Mouse (Mus musculus) spleen, postnatal 10 days (tissue): ENCODE measurements around the gene Zfp493.
A peak's percentile ranks its signal among the peaks of the same experiment; 100 is the strongest.
"Not testable (repeated sequence)": the region's sequence is repeated elsewhere in the genome, so short reads cannot be mapped to it uniquely, and the experiment has no call there.

ENCODE experiments used
- DNase-seq, 2 experiments: peaks; one replicate each; pipeline ENCODE4 v3.0.0; 2021 to 2022; ENCODE audit warnings: low spot score in 2 of 2

The Zfp493 gene

GRCm38 (mm10) chr13:67779265-67780221 is at the start of gene Zfp493:
Gene Zfp493 (plus strand): TSS chr13:67779693.
- DNase-seq = peak; percentile 31 to 54

- not testable (repeated sequence) for DNase-seq
Observed at GRCm38 (mm10) chr13:67734391-67734790, 45.1 kb upstream of the Zfp493 start.

- DNase-seq = no peak
Observed at GRCm38 (mm10) chr13:67742941-67743340, 36.6 kb upstream of the Zfp493 start.

- no peak for DNase-seq
Observed at GRCm38 (mm10) chr13:67743896-67744295, 35.6 kb upstream of the Zfp493 start.

- DNase-seq = peak; percentile 41 to 57
Observed at GRCm38 (mm10) chr13:67754333-67755306, 24.9 kb upstream of the Zfp493 start, which contains the start of gene Zfp85. Gene Zfp85 (minus strand): TSS chr13:67755228.

GRCm38 (mm10) chr13:67755761-67756160 is 23.7 kb upstream of the Zfp493 start:
- DNase-seq = no peak

- DNase-seq = no peak
Observed at GRCm38 (mm10) chr13:67759966-67760365, 19.5 kb upstream of the Zfp493 start.

- no peak for DNase-seq
Observed at GRCm38 (mm10) chr13:67763031-67763768, 16.3 kb upstream of the Zfp493 start.

GRCm38 (mm10) chr13:67791921-67792455 is 12.5 kb downstream of the Zfp493 start:
- DNase-seq = no peak

- no peak for DNase-seq
Observed at GRCm38 (mm10) chr13:67798618-67799017, 19.1 kb downstream of the Zfp493 start.

GRCm38 (mm10) chr13:67799151-67799550 is 19.7 kb downstream of the Zfp493 start:
- not testable (repeated sequence) for DNase-seq

GRCm38 (mm10) chr13:67811651-67812210 is 32.2 kb downstream of the Zfp493 start:
- DNase-seq = no peak

- no peak for DNase-seq
Observed at GRCm38 (mm10) chr13:67812961-67813709, 33.6 kb downstream of the Zfp493 start.

GRCm38 (mm10) chr13:67813710-67814660 is 34.5 kb downstream of the Zfp493 start, which contains the start of gene Zfp273:
Gene Zfp273 (plus strand): TSS chr13:67813740.
- peak; percentile 61 to 68 for DNase-seq

- DNase-seq = no peak
Observed at GRCm38 (mm10) chr13:67818636-67819035, 39.1 kb downstream of the Zfp493 start.

- peak; percentile 8 to 47 for DNase-seq
Observed at GRCm38 (mm10) chr13:67830911-67831336, 51.4 kb downstream of the Zfp493 start, which contains the start of gene Gm10037. Gene Gm10037 (plus strand): TSS chr13:67831106.

GRCm38 (mm10) chr13:67833137-67833536 is 53.6 kb downstream of the Zfp493 start:
- DNase-seq = not testable (repeated sequence)
